Mouse (Mus musculus): ENCODE data around the gene Spag7.

DNA sequence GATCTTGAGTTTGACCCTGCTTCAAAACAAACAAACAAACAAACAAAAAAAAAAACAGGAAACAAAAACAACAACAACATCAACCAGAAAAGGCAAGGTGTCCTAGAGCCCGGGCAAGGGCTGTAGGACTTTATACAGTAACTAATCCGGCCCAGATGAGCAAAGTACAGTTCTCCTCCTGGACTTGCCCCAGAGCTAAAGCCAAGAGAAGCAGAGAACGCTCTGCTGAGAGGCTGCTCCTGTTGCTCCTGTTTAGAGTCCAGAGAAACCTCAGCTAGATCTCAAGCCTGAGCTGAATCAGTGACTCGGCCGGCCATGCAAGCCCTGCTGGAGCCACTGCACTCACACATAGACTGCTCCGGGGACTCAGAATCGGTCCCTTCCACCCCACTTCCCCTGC, 39.1 kb downstream of the Spag7 start:
- TF ChIP-seq CTCF (IDR thresholded peaks at IDR 0.05; ENCODE audit: low read depth) = no peak
- no peak for TF ChIP-seq EP300 (IDR thresholded peaks at IDR 0.05; ENCODE audit: low read depth)

Data from liver, embryonic 14.5 days (tissue).